Mouse (Mus musculus) liver, embryonic 12.5 days (tissue): Measurements from ENCODE around the gene Eea1. TPM values are rescaled to one million over a fixed set of nuclear protein-coding genes. Genes with fewer than 3 reads are reported as not detected.

Experiments used
- ATAC-seq: fragments of 200-750 bp; cut with Nextera tagmentation; 2 replicates; pipeline ENCODE4 v1.8.0; 2017; ENCODE audit warnings: moderate number of reproducible peaks, mild to moderate bottlenecking, moderate library complexity
- H3K27ac ChIP-seq: fragments of 300-500 bp; sonication (generic); 2 replicates; pipeline ENCODE4 v1.5.1; 2016; ENCODE audit warnings: mild to moderate bottlenecking
- H3K27me3 ChIP-seq: fragments of 300-500 bp; sonication (generic); replicated peaks from 2 replicates; pipeline ENCODE4 v1.6.1; 2016; ENCODE audit warnings: mild to moderate bottlenecking, moderate library complexity
- H3K36me3 ChIP-seq: fragments of 300-500 bp; sonication (generic); 2 replicates; pipeline ENCODE4 v1.6.1; 2016; ENCODE audit warnings: mild to moderate bottlenecking, moderate library complexity
- H3K4me1 ChIP-seq: fragments of 300-500 bp; sonication (generic); 2 replicates; pipeline ENCODE4 v1.6.1; 2016
- H3K4me2 ChIP-seq: fragments of 300-500 bp; sonication (generic); 2 replicates; pipeline ENCODE4 v1.6.1; 2016; ENCODE audit warnings: mild to moderate bottlenecking, moderate library complexity
- H3K4me3 ChIP-seq: fragments of 300-500 bp; sonication (generic); 2 replicates; pipeline ENCODE4 v1.5.1; 2016; ENCODE audit warnings: mild to moderate bottlenecking, moderate library complexity
- H3K9ac ChIP-seq: fragments of 300-500 bp; sonication (generic); 2 replicates; pipeline ENCODE4 v1.6.1; 2016; ENCODE audit warnings: mild to moderate bottlenecking, moderate library complexity
- H3K9me3 ChIP-seq: fragments of 300-500 bp; sonication (generic); replicated peaks from 2 replicates; pipeline ENCODE4 v1.6.1; 2016; ENCODE audit warnings: mild to moderate bottlenecking, moderate library complexity
- WGBS: fragments of 180-500 bp; shearing (Covaris S2); methylation state at CpG from one replicate; pipeline ENCODE4 v1.1.7; 2016; ENCODE audit not compliant: insufficient replicate concordance; 5-methylcytosine and 5-hydroxymethylcytosine counted together
- polyA plus RNA-seq: library from polyadenylated mRNA; unstranded; fragments of >200 nt; fragmentation: Nextera tagmentation; extraction: Ambion mirVana; gene quantifications from 2 replicates; pipeline ENCODE4 v1.2.1, GENCODE M21; 2016

The Eea1 gene
- polyA plus RNA-seq, 1 experiment from 2014 or later: 13.2 TPM

DNA sequence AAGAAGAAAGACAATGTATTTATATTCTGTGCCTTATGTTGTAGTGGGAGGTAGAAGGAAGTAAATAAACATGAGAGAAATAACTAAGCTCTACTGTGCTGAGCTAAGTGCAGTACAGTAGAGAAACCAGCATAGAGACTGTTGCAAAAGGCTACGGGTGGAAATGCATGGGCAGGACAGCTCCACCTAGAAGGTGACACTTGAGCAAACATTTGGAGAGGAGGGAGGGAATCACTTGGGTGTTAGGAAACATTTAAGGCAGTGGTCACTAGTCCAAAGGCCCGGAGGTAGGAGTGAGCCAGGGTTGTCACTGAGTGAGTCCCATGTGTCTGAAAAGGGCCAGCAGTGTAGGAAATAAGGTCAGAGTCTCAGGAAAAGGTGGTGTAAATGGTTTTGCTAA, 77.0 kb downstream of the Eea1 start:
- Histone ChIP-seq H3K9me3 (no peaks in the 10 kb centered on the region), H3K9ac (no peak overlapping the region), H3K27me3 (no peaks in the 10 kb centered on the region), H3K27ac (no peak overlapping the region), H3K36me3 (peaks cover 51% of the 10 kb centered on the region), H3K4me2 (no peak overlapping the region), H3K4me1 (no peaks in the 10 kb centered on the region), H3K4me3 (no peak overlapping the region)
- WGBS: 72% methylated on average over 2 of the region's 2 CpGs
- no peak for ATAC-seq

DNA sequence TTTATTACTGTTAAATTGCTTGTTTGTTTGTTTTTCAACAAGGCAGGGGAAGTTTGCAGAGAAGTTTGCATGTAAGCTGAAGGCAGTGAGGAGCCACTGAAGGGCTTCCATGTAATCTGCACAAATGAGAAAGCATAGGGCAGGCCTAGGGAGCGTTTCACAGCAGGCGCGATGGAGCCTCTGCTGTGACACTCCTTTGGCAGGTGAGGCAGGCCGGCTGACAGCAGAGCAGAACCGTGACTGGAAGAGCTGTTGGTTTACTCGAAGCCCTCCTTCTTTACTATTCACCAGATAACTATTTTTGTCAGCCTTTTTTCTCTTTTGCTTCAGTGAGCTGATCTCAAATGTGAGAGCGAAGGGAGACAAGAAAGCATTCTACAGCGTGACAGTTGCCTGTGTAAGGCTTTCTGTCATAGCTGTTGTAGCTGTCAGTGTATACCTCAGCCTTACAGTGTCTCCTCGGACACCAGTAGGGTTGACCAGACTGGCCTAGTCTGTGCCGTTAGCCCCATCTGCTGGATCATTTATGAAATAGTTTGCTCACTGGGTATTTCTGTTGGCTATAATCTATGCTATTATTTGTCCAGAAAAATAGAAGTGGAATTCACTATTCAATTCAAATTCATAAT, 93.0 kb downstream of the Eea1 start:
- H3K9me3 ChIP-seq: no peaks in the 10 kb centered on the region
- H3K27me3 ChIP-seq: no peaks in the 10 kb centered on the region
- 62% methylated on average over 10 of the region's 10 CpGs for WGBS
- no peak overlapping the region for H3K27ac ChIP-seq
- no peak overlapping the region for H3K4me2 ChIP-seq
- no peak for ATAC-seq
- H3K4me1 ChIP-seq: no peaks in the 10 kb centered on the region
- no peak overlapping the region for H3K4me3 ChIP-seq
- no peak overlapping the region for H3K9ac ChIP-seq
- peaks cover 41% of the 10 kb centered on the region for H3K36me3 ChIP-seq

DNA sequence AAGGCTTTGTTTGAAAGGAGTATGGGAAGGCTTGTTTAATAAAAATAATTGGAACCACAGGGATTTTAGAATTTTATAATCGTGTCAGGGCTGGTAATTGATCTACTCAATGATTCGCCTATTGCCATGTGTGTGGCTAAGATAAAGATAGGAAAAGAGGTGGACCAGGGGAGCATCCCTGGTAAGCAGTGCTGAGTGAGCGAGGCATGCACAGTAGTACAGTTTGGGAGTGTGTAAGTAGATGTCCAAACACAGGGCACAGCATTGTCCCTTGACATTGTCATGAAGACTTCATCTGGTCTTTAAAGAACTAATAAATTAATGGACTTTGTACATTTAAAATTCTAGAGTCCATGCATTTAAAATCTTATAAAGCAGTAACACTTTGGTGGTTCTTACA, 93.7 kb downstream of the Eea1 start:
- no peak for ATAC-seq
- peaks cover 47% of the 10 kb centered on the region for H3K36me3 ChIP-seq
- no peak overlapping the region for H3K27ac ChIP-seq
- no peaks in the 10 kb centered on the region for H3K9me3 ChIP-seq
- H3K4me2 ChIP-seq: no peak overlapping the region
- no peaks in the 10 kb centered on the region for H3K27me3 ChIP-seq
- 62% methylated on average over 3 of the region's 3 CpGs for WGBS
- H3K9ac ChIP-seq: no peak overlapping the region
- no peaks in the 10 kb centered on the region for H3K4me1 ChIP-seq
- H3K4me3 ChIP-seq: no peak overlapping the region

DNA sequence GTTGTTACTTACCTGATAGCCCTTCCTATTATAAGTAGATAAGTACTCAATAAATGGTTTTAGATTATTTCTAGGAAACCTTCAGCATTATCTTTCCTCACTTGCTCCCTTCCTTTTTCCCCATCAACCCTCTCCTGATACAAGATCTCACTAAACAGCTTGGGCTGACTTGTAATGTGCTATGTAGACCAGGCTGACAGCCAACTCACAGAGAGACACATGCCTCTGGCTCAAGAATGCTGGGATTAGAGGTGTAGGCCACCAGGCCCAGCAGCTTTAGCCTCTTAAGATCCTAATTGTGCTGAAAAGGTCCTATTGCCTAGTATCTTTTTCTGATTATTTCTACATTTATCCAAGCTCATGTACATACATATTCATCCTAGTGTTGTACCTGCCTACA, 95.5 kb downstream of the Eea1 start:
- H3K27ac ChIP-seq: no peak overlapping the region
- no peaks in the 10 kb centered on the region for H3K9me3 ChIP-seq
- H3K36me3 ChIP-seq: peaks cover 61% of the 10 kb centered on the region
- H3K4me1 ChIP-seq: no peaks in the 10 kb centered on the region
- H3K4me2 ChIP-seq: no peak overlapping the region
- no peak overlapping the region for H3K4me3 ChIP-seq
- no peak for ATAC-seq
- H3K27me3 ChIP-seq: no peaks in the 10 kb centered on the region
- no peak overlapping the region for H3K9ac ChIP-seq

DNA sequence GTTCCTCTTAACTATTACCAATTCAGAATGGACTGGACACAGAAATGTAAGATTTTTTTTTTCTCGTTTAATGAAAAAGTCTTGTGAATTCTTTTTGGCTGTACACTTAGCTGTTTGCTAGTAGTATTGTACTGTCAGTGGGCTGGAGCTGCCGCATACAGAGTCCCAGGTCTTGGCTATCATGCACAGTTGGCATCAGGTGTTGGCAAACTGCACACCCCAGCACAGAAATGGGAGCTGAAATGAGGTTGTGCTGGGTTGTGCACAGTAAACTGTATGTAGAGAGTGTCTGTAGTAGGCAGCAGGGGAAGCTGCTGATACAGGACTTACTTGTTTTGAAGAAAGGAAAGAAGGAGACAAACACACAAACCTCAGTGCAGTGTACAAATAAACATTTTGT, 103.8 kb downstream of the Eea1 start:
- no peak for ATAC-seq

DNA sequence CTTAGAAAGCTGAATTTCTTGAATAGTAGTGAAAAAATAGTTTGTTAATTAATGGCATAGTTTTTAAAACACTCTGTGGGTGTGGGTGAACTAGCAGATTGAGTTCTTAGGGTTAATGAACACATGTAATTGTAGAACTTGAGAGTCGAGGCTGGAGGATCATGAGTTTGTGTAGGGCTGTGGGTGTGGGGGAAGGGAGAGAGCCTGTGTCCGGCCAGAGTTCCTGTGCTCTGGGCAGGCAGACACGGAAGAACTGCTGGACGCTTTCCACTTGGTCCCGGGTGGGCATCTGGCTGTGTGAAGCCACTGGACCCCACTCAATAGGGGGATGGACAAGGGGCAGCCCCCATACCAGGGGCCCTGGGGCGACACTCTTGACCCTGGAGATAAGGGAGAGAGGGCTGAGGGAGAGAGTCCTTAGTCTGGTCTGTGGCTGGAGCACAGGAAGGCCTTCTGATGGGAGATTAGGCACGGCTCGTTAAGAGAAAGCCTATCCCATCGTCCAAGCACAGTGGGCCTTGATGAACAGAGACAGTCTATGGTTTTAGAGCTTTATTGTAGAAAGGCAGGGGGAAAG, 107.6 kb downstream of the Eea1 start:
- H3K9me3 ChIP-seq: no peaks in the 10 kb centered on the region
- 8% methylated on average over 9 of the region's 9 CpGs for WGBS
- H3K4me1 ChIP-seq: peaks cover 25% of the 10 kb centered on the region
- H3K9ac ChIP-seq: peak overlapping the region; percentile 22; the same call in 1 of the 2 replicates
- peak; percentile 77 for ATAC-seq
- H3K27ac ChIP-seq: peak overlapping the region; percentile 72
- H3K4me2 ChIP-seq: peak overlapping the region; percentile 61
- H3K4me3 ChIP-seq: 0 out of 2 replicates have a peak overlapping the region, but pooled peaks have one; percentile 1
- H3K36me3 ChIP-seq: peaks cover 10% of the 10 kb centered on the region
- no peaks in the 10 kb centered on the region for H3K27me3 ChIP-seq

More for the DNA sequence above, 103.8 kb downstream of the Eea1 start:
- Histone ChIP-seq H3K9ac (no peak overlapping the region), H3K27ac (no peak overlapping the region), H3K4me3 (no peak overlapping the region), H3K9me3 (no peaks in the 10 kb centered on the region), H3K27me3 (no peaks in the 10 kb centered on the region), H3K36me3 (peaks cover 42% of the 10 kb centered on the region), H3K4me1 (peaks cover 21% of the 10 kb centered on the region), H3K4me2 (no peak overlapping the region)
- 72% methylated on average over 2 of the region's 2 CpGs for WGBS

DNA sequence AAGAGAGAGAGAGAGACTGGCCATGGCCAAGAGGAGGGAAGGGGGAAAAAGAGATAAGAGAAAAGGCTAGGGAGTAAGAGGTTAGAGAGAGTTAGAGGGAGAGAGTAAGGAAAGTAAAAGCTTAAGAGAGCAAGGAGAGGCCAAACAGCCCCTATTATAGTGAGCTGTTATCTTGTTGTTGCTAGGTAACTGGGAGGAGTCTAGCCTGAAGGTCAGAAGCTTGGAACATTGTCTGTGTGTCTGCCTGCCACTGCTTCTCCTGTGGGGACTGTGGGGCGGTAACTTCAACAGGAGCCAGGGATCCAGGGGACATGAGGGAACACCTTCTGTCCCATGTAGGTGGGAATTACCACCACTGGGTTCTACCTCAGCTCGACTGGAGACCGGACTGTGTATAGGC, 108.1 kb downstream of the Eea1 start:
- peak; percentile 80 for ATAC-seq
- peak overlapping the region; percentile 61 for H3K4me2 ChIP-seq

DNA sequence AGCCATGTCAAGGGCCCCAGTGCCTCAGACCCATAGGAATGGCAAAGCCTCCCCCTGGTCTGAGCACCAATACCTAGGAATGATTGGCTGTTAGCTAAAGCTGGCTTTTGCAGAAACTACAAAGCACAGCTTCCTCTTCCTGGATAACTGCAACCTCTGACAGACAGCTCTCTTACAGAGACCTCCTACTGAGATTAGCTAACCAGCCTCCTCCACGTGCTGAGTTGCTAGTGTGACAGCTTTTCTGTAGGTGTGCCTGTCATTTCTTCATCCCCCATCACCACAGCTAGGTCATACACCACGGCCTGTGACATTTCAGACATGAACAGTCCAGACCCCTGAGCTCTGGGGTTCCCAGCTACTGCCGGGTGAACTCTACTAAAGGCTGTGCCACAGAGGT, 126.9 kb downstream of the Eea1 start:
- Histone ChIP-seq H3K9me3 (no peaks in the 10 kb centered on the region), H3K4me3 (no peak overlapping the region), H3K9ac (no peak overlapping the region), H3K27me3 (no peaks in the 10 kb centered on the region), H3K4me1 (no peaks in the 10 kb centered on the region), H3K4me2 (no peak overlapping the region), H3K27ac (no peak overlapping the region), H3K36me3 (no peaks in the 10 kb centered on the region)
- 35% methylated on average over 3 of the region's 3 CpGs for WGBS
- no peak for ATAC-seq

More for the DNA sequence above, 108.1 kb downstream of the Eea1 start:
- Histone ChIP-seq H3K9me3 (no peaks in the 10 kb centered on the region), H3K36me3 (peaks cover 8% of the 10 kb centered on the region; the same call in 1 of the 2 replicates), H3K4me1 (peaks cover 25% of the 10 kb centered on the region), H3K27ac (peak overlapping the region; percentile 72), H3K4me3 (0 out of 2 replicates have a peak overlapping the region, but pooled peaks have one; percentile 1), H3K9ac (peak overlapping the region; percentile 22; the same call in 1 of the 2 replicates), H3K27me3 (no peaks in the 10 kb centered on the region)
- WGBS: 34% methylated on average over 3 of the region's 3 CpGs

DNA sequence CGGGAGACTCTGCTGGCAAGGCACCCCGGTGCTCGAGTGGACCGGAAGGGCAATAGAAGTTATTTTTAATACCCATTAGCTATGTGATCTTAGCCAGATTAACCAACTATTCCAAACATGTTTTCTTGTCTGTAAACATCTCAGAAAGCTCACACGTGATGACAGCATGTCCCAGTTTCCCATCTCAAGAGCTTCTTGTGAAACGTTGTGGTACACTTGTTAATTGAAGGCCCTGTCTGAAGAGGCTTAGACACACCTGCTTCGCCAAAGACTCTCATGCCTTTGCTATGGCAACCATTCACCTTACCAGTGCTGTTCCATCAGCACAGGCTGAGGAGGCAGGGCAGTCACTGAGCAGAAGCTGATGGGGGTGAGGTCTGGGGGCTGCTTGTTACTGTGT, 133.9 kb downstream of the Eea1 start:
- ATAC-seq: no peak
- WGBS: 78% methylated on average over 7 of the region's 7 CpGs

DNA sequence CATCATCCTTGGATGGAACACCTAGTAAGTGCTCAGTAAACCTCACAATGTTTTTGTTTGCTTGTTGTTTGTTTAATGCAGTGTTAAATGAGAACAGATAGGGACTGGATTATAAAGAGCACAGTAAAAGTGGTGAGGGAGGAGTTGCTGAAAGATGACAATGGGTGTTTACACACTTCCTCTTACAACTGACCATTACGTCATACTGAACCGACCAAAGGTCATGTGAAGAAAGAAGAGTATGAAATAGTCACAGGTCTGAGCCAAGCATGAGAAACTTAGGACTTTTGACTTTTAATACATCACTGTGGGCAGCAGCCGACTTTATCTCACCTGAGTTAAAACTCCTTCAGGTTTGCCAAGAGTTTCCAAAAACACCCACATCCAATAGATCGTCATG, 135.0 kb downstream of the Eea1 start:
- WGBS: 53% methylated on average over 4 of the region's 4 CpGs
- H3K27ac ChIP-seq: no peak overlapping the region
- no peak overlapping the region for H3K4me2 ChIP-seq
- no peaks in the 10 kb centered on the region for H3K36me3 ChIP-seq
- no peak for ATAC-seq
- H3K27me3 ChIP-seq: no peaks in the 10 kb centered on the region
- H3K9me3 ChIP-seq: no peaks in the 10 kb centered on the region
- H3K4me1 ChIP-seq: 0 out of 2 replicates have a peak, but pooled peaks cover 2% of the 10 kb centered on the region
- no peak overlapping the region for H3K9ac ChIP-seq
- H3K4me3 ChIP-seq: no peak overlapping the region

More for the DNA sequence above, 133.9 kb downstream of the Eea1 start:
- Histone ChIP-seq H3K27me3 (no peaks in the 10 kb centered on the region), H3K36me3 (no peaks in the 10 kb centered on the region), H3K9ac (no peak overlapping the region), H3K4me3 (no peak overlapping the region), H3K4me2 (no peak overlapping the region), H3K9me3 (no peaks in the 10 kb centered on the region), H3K27ac (no peak overlapping the region), H3K4me1 (no peaks in the 10 kb centered on the region)

DNA sequence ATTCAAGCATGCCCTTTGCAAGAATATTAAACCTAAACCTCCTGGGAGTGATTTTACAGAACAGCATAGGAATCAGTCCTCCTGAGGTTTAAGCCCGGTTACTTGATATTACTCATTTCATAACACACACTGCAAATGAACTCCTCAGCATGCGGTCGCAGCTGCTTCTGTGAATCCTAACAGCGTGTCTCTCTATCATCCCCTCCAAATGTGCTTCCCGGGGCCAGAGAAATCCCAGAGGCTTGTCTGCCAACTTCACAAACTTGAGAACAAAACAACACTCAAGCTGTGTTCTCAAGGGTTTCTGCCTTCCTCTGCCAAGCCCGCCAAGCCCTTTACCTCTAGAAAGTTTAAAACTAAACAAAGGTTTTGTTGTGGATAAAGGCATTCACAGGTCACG, 135.4 kb downstream of the Eea1 start:
- Histone ChIP-seq H3K36me3 (no peaks in the 10 kb centered on the region), H3K9me3 (no peaks in the 10 kb centered on the region), H3K4me1 (peaks cover 7% of the 10 kb centered on the region), H3K9ac (no peak overlapping the region), H3K27me3 (no peaks in the 10 kb centered on the region), H3K27ac (no peak overlapping the region), H3K4me3 (no peak overlapping the region), H3K4me2 (no peak overlapping the region)
- no peak for ATAC-seq
- WGBS: 46% methylated on average over 7 of the region's 7 CpGs

DNA sequence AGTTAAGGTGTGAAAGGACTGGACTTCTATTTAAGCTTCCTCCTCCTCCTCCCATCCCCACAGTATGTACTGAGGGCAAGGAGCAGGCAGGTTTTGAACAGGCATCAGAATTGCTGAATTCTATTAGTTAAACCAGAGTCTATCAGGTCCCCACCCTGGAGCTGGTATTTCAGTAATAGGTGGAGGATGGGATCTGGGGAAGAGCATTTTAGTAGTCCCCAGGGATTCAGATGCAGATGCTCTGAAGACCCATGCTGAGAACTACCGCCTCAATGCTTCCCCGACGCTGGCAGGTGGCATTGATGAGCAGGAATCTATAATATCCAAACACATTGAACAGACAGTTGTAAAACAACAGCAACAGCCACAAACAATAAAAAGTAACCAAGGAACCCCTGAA, 136.0 kb downstream of the Eea1 start:
- WGBS: 65% methylated on average over 3 of the region's 3 CpGs

More for the DNA sequence above, 136.0 kb downstream of the Eea1 start:
- Histone ChIP-seq H3K4me2 (no peak overlapping the region), H3K4me3 (no peak overlapping the region), H3K9ac (no peak overlapping the region), H3K4me1 (peaks cover 12% of the 10 kb centered on the region), H3K9me3 (no peaks in the 10 kb centered on the region), H3K27me3 (no peaks in the 10 kb centered on the region), H3K36me3 (no peaks in the 10 kb centered on the region), H3K27ac (no peak overlapping the region)
- no peak for ATAC-seq
